Mouse (Mus musculus): ENCODE measurements at regions not wholly inside any gene's neighbourhood (a gene's known extent, or its start where the extent isn't known, plus 50 kb on each side); places are given as distances from the start of the nearest gene placed in this dataset.

GRCm38 (mm10) chr10:48066986-48067385 is 1721.6 kb downstream of the Grik2 start:
- peak; percentile 44 for DNase-seq (ENCODE audit: inconsistent ontology term)

- no peak for DNase-seq (ENCODE audit: inconsistent ontology term)
Measured at GRCm38 (mm10) chr10:48027296-48027695, 1761.3 kb downstream of the Grik2 start.

- no peak for DNase-seq (ENCODE audit: inconsistent ontology term)
Measured at GRCm38 (mm10) chr10:47991328-47992044, 1797.1 kb downstream of the Grik2 start.

GRCm38 (mm10) chr10:47979028-47979427 is 1809.5 kb downstream of the Grik2 start:
- DNase-seq (ENCODE audit: inconsistent ontology term) = no peak

Measured in Muller cell, postnatal 12 days (primary cell).